Mouse (Mus musculus) lung, postnatal 10 days (tissue): Measurements from ENCODE around the gene Ankrd33.

Source experiments
- DNase-seq: peaks from one replicate; pipeline ENCODE4 v3.0.0; 2021

Ankrd33 gene

GRCm38 (mm10) chr15:101126876-101127544, 11.5 kb downstream of the Ankrd33 start:
- DNase-seq = peak; percentile 89

GRCm38 (mm10) chr15:101128181-101129089, 12.9 kb downstream of the Ankrd33 start, which contains the start of gene Acvrl1:
Gene Acvrl1, plus strand, starts transcription at chr15:101128522.
- peak; percentile 81 for DNase-seq

GRCm38 (mm10) chr15:101129412-101129811, 13.9 kb downstream of the Ankrd33 start:
- DNase-seq = no peak

- DNase-seq = peak; percentile 44
Observed at GRCm38 (mm10) chr15:101131498-101131897, 15.9 kb downstream of the Ankrd33 start.

GRCm38 (mm10) chr15:101132041-101132440, 16.5 kb downstream of the Ankrd33 start:
- DNase-seq = peak; percentile 65

- DNase-seq = no peak
Observed at GRCm38 (mm10) chr15:101132761-101133160, 17.2 kb downstream of the Ankrd33 start.

GRCm38 (mm10) chr15:101133993-101134704, 18.6 kb downstream of the Ankrd33 start:
- peak; percentile 91 for DNase-seq

GRCm38 (mm10) chr15:101135405-101135804, 19.9 kb downstream of the Ankrd33 start:
- peak; percentile 48 for DNase-seq

- peak; percentile 32 for DNase-seq
Observed at GRCm38 (mm10) chr15:101137455-101137854, 21.9 kb downstream of the Ankrd33 start.

GRCm38 (mm10) chr15:101138675-101139074, 23.1 kb downstream of the Ankrd33 start:
- DNase-seq = no peak

- peak; percentile 49 for DNase-seq
Observed at GRCm38 (mm10) chr15:101139885-101140284, 24.3 kb downstream of the Ankrd33 start.

GRCm38 (mm10) chr15:101140587-101140986, 25.0 kb downstream of the Ankrd33 start:
- no peak for DNase-seq

- peak; percentile 78 for DNase-seq
Observed at GRCm38 (mm10) chr15:101141061-101141541, 25.5 kb downstream of the Ankrd33 start.

- DNase-seq = peak; percentile 19
Observed at GRCm38 (mm10) chr15:101142672-101143071, 27.1 kb downstream of the Ankrd33 start.

GRCm38 (mm10) chr15:101143494-101143893, 27.9 kb downstream of the Ankrd33 start:
- DNase-seq = peak; percentile 41

- peak; percentile 37 for DNase-seq
Observed at GRCm38 (mm10) chr15:101144176-101144575, 28.6 kb downstream of the Ankrd33 start.

- peak; percentile 23 for DNase-seq
Observed at GRCm38 (mm10) chr15:101144779-101145178, 29.2 kb downstream of the Ankrd33 start.

- DNase-seq = peak; percentile 99
Observed at GRCm38 (mm10) chr15:101145424-101146099, 30.0 kb downstream of the Ankrd33 start.

- DNase-seq = peak; percentile 58
Observed at GRCm38 (mm10) chr15:101146100-101146965, 30.8 kb downstream of the Ankrd33 start.

GRCm38 (mm10) chr15:101147115-101147909, 31.8 kb downstream of the Ankrd33 start:
- DNase-seq = peak; percentile 51
